19 mouse cellular contexts compared by ENCODE assay signal in the genomic region with DNA sequence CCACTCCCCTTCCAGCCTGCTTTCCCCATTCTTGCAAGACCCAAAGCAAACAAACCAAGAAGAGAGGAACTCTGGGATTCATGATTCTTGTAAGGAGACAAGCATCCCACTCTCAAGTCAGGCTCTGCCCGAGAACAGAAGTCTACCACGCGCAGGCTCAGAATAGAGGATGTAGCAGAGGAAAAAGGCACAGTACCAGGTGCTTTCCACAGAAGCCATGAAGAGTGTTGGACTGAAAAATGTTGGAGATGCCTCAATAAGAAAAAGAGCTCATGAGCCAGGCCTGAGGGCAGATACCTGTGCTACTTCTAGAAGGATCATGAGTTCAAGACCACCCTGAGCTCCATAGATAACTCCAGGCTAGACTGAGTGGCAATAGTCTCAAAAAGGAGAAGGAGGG. TPM values are rescaled to one million over a fixed set of nuclear protein-coding genes. Genes with fewer than 3 reads are reported as not detected.
"Had no signal": no experiment of that assay in that cellular context is flagged by ENCODE, and none has a peak within 500 bp of the region (broad histone marks: within the 10 kb centered on the region; RNA-seq: fewer than 3 reads in every experiment).

No protein-coding gene starts in this region.

RNA-seq across cellular contexts. Expression of a gene that starts 39.7 kb away (rescaled TPM):
- polyA plus RNA-seq: frontal cortex, adult 2 months; heart, adult 2 months; heart, embryonic 12.5 days; heart, embryonic 14.5 days; heart, embryonic 16.5 days; hindbrain, embryonic 10.5 days; hindbrain, embryonic 12.5 days; hindbrain, embryonic 14.5 days; hindbrain, embryonic 16.5 days; intestine, embryonic 15.5 days; kidney, adult 2 months; kidney, embryonic 15.5 days; kidney, postnatal 0 days; large intestine, adult 2 months; limb, embryonic 13.5 days; limb, embryonic 15.5 days; liver, adult 2 months; liver, embryonic 12.5 days; liver, embryonic 14.5 days had no signal

RNA-seq across cellular contexts. Expression of a gene that starts 57.7 kb away (rescaled TPM):
- polyA plus RNA-seq: frontal cortex, adult 2 months; heart, adult 2 months; heart, embryonic 12.5 days; heart, embryonic 14.5 days; heart, embryonic 16.5 days; hindbrain, embryonic 10.5 days; hindbrain, embryonic 12.5 days; hindbrain, embryonic 14.5 days; hindbrain, embryonic 16.5 days; intestine, embryonic 15.5 days; kidney, adult 2 months; kidney, embryonic 15.5 days; kidney, postnatal 0 days; large intestine, adult 2 months; limb, embryonic 13.5 days; limb, embryonic 15.5 days; liver, adult 2 months; liver, embryonic 12.5 days; liver, embryonic 14.5 days had no signal
